Mouse (Mus musculus) CH12.LX (cell line): ENCODE results near the gene Dusp15. TPM values are rescaled to one million over a fixed set of nuclear protein-coding genes. Genes with fewer than 3 reads are reported as not detected.

Source experiments
- DNase-seq: peaks from one replicate; pipeline ENCODE4 v3.0.0-alpha.2; 2013; ENCODE audit errors: extremely low read depth
- H3K27ac ChIP-seq: 2 replicates; pipeline ENCODE4 v1.5.1; 2012; ENCODE audit warnings: low read depth, mild to moderate bottlenecking, control low read depth, moderate library complexity; ENCODE audit not compliant: insufficient read depth
- H3K27me3 ChIP-seq: replicated peaks from 2 replicates; pipeline ENCODE3; 2012; ENCODE audit warnings: inconsistent platforms
- H3K36me3 ChIP-seq, 2 experiments: replicated peaks in 1 of 2; 2 replicates each; pipeline versions ENCODE3 to v1.6.1; 2012; ENCODE audit warnings: inconsistent platforms in 1 of 2, low read length in 1 of 2, mild to moderate bottlenecking in 1 of 2, mixed read lengths in 1 of 2, moderate library complexity in 1 of 2; ENCODE audit not compliant: control insufficient read depth in 1 of 2, insufficient read depth in 1 of 2
- H3K4me1 ChIP-seq, 2 experiments: 2 replicates each; pipeline ENCODE4 v1.6.1; 2012; ENCODE audit warnings: inconsistent platforms in 1 of 2, moderate library complexity in 1 of 2; ENCODE audit not compliant: insufficient read depth in 2 of 2, control insufficient read depth in 1 of 2
- H3K4me2 ChIP-seq: 2 replicates; pipeline ENCODE4 v1.6.1; 2012; ENCODE audit warnings: low read depth, mild to moderate bottlenecking, control low read depth; ENCODE audit not compliant: poor library complexity, insufficient read depth, severe bottlenecking
- H3K4me3 ChIP-seq, 3 experiments: fragments of 150-350 bp in 1 of 3; sonication (generic) in 1 of 3; replicated peaks in 1 of 3; 2 replicates each; pipeline versions ENCODE3 to v1.5.1; 2011 to 2012; ENCODE audit warnings: low read depth in 2 of 3, low read length in 2 of 3, mild to moderate bottlenecking in 2 of 3, moderate library complexity in 2 of 3, control low read depth in 1 of 3, improper control_type of control experiment in 1 of 3, inconsistent platforms in 1 of 3, mixed read lengths in 1 of 3; ENCODE audit not compliant: poor library complexity in 1 of 3
- H3K79me2 ChIP-seq: replicated peaks from 2 replicates; pipeline ENCODE4 v1.6.1; 2012; ENCODE audit warnings: mild to moderate bottlenecking, moderate library complexity; ENCODE audit not compliant: control insufficient read depth, poor library complexity, insufficient read depth, severe bottlenecking; ENCODE audit errors: extremely low read depth
- H3K9ac ChIP-seq: 2 replicates; pipeline ENCODE4 v1.6.1; 2012; ENCODE audit warnings: low read depth, mild to moderate bottlenecking, control low read depth, moderate library complexity; ENCODE audit not compliant: insufficient read depth
- H3K9me3 ChIP-seq: replicated peaks from 2 replicates; pipeline ENCODE3; 2012; ENCODE audit warnings: low read length, inconsistent platforms, mixed read lengths
- BHLHE40 ChIP-seq: IDR thresholded peaks from 2 replicates; pipeline ENCODE4 v1.6.1; 2011; ENCODE audit warnings: mild to moderate bottlenecking, low read depth, low read length, improper control_type of control experiment
- CHD1 ChIP-seq: IDR thresholded peaks from 2 replicates; pipeline ENCODE4 v1.6.1; 2012; ENCODE audit warnings: low read depth, low read length, improper control_type of control experiment, inconsistent platforms
- CHD2 ChIP-seq: IDR thresholded peaks from 2 replicates; pipeline ENCODE4 v1.6.1; 2011; ENCODE audit warnings: low read length, improper control_type of control experiment
- CTCF ChIP-seq, 2 experiments: IDR thresholded peaks in 1 of 2; conservative IDR thresholded peaks in 1 of 2; 2 replicates each; pipeline ENCODE4 v1.5.1; 2011 to 2012; ENCODE audit warnings: low read depth in 2 of 2, low read length in 2 of 2, improper control_type of control experiment in 1 of 2, inconsistent platforms in 1 of 2, mild to moderate bottlenecking in 1 of 2, moderate library complexity in 1 of 2
- E2F4 ChIP-seq: IDR thresholded peaks from 2 replicates; pipeline ENCODE4 v1.6.1; 2011; ENCODE audit warnings: low read depth, low read length, improper control_type of control experiment; ENCODE audit not compliant: insufficient replicate concordance
- ELF1 ChIP-seq: IDR thresholded peaks from 2 replicates; pipeline ENCODE4 v1.6.1; 2014; ENCODE audit warnings: low read depth, mild to moderate bottlenecking, inconsistent platforms, low read length, improper control_type of control experiment
- ETS1 ChIP-seq: conservative IDR thresholded peaks from 2 replicates; pipeline ENCODE4 v1.6.1; 2012; ENCODE audit warnings: low read depth, mild to moderate bottlenecking, inconsistent platforms, low read length, improper control_type of control experiment, moderate library complexity
- GABPA ChIP-seq: IDR thresholded peaks from 2 replicates; pipeline ENCODE4 v1.6.1; 2012; ENCODE audit warnings: low read depth, low read length, improper control_type of control experiment, inconsistent platforms; ENCODE audit not compliant: insufficient replicate concordance
- HCFC1 ChIP-seq: IDR thresholded peaks from 2 replicates; pipeline ENCODE4 v1.6.1; 2012; ENCODE audit warnings: low read depth, mild to moderate bottlenecking, inconsistent platforms, low read length, improper control_type of control experiment
- JUND ChIP-seq: conservative IDR thresholded peaks from 2 replicates; pipeline ENCODE4 v1.6.1; 2011; ENCODE audit warnings: low read depth, low read length, improper control_type of control experiment
- KAT2A ChIP-seq: IDR thresholded peaks from 2 replicates; pipeline ENCODE4 v1.6.1; 2012; ENCODE audit warnings: low read length, improper control_type of control experiment, inconsistent platforms; ENCODE audit not compliant: insufficient replicate concordance
- MAFK ChIP-seq: IDR thresholded peaks from 2 replicates; pipeline ENCODE4 v1.6.1; 2011; ENCODE audit warnings: low read length, improper control_type of control experiment; ENCODE audit not compliant: insufficient replicate concordance
- MAX ChIP-seq: IDR thresholded peaks from 2 replicates; pipeline ENCODE4 v1.6.1; 2011; ENCODE audit warnings: low read length, improper control_type of control experiment
- MAZ ChIP-seq: IDR thresholded peaks from 2 replicates; pipeline ENCODE4 v1.6.1; 2012; ENCODE audit warnings: low read depth, mild to moderate bottlenecking, inconsistent platforms, low read length, improper control_type of control experiment, moderate library complexity
- MEF2A ChIP-seq: IDR thresholded peaks from 2 replicates; pipeline ENCODE4 v1.6.1; 2014; ENCODE audit warnings: low read depth, mild to moderate bottlenecking, inconsistent platforms, low read length, improper control_type of control experiment, borderline replicate concordance
- MYC ChIP-seq: IDR thresholded peaks from 2 replicates; pipeline ENCODE4 v1.6.1; 2011; ENCODE audit warnings: low read depth, mild to moderate bottlenecking, improper control_type of control experiment, low read length
- NRF1 ChIP-seq: IDR thresholded peaks from 2 replicates; pipeline ENCODE4 v1.6.1; 2014; ENCODE audit warnings: low read depth, mild to moderate bottlenecking, inconsistent platforms, low read length, improper control_type of control experiment, moderate library complexity
- POLR2A ChIP-seq: IDR thresholded peaks from 2 replicates; pipeline ENCODE4 v1.6.1; 2011; ENCODE audit warnings: low read depth, mild to moderate bottlenecking, improper control_type of control experiment, low read length
- RAD21 ChIP-seq: IDR thresholded peaks from 2 replicates; pipeline ENCODE4 v1.6.1; 2011; ENCODE audit warnings: low read depth, mild to moderate bottlenecking, low read length, improper control_type of control experiment, moderate library complexity
- SMC3 ChIP-seq: IDR thresholded peaks from 2 replicates; pipeline ENCODE4 v1.6.1; 2011; ENCODE audit warnings: low read depth, low read length, improper control_type of control experiment
- TBP ChIP-seq: conservative IDR thresholded peaks from 2 replicates; pipeline ENCODE4 v1.6.1; 2011; ENCODE audit warnings: low read depth, low read length, improper control_type of control experiment
- TCF12 ChIP-seq: IDR thresholded peaks from 2 replicates; pipeline ENCODE4 v1.6.1; 2014; ENCODE audit warnings: low read depth, mild to moderate bottlenecking, inconsistent platforms, low read length, improper control_type of control experiment
- UBTF ChIP-seq: IDR thresholded peaks from 2 replicates; pipeline ENCODE4 v1.6.1; 2012; ENCODE audit warnings: low read depth, mild to moderate bottlenecking, inconsistent platforms, low read length, improper control_type of control experiment, moderate library complexity
- USF2 ChIP-seq: conservative IDR thresholded peaks from 2 replicates; pipeline ENCODE4 v1.6.1; 2011; ENCODE audit warnings: low read depth, low read length, improper control_type of control experiment
- ZC3H11A ChIP-seq: IDR thresholded peaks from 2 replicates; pipeline ENCODE4 v1.6.1; 2012; ENCODE audit warnings: low read depth, mild to moderate bottlenecking, inconsistent platforms, low read length, improper control_type of control experiment
- ZKSCAN1 ChIP-seq: IDR thresholded peaks from 2 replicates; pipeline ENCODE4 v1.6.1; 2012; ENCODE audit warnings: low read depth, inconsistent platforms, low read length, improper control_type of control experiment, borderline replicate concordance
- ZNF384 ChIP-seq: IDR thresholded peaks from 2 replicates; pipeline ENCODE4 v1.6.1; 2012; ENCODE audit warnings: low read depth, low read length, improper control_type of control experiment, inconsistent platforms
- dilution Hi-C: fragments of 300-500 bp; cut with MboI; formaldehyde crosslinking; loops from 2 replicates; pipeline ENCODE4 v1.14.3; 2020; ENCODE audit warnings: low sequenced_read_pairs; ENCODE audit not compliant: extremely low pct_unique_long_range_greater_than_20kb, extremely low pct_ligation_motif_present
- in situ Hi-C: fragments of 300-500 bp; cut with MboI; formaldehyde crosslinking; loops from 3 replicates; pipeline ENCODE4 v1.14.3; 2019; ENCODE audit warnings: low sequenced_read_pairs, low pct_ligation_motif_present, low pct_unique_long_range_greater_than_20kb, mixed read lengths
- polyA plus RNA-seq: library from polyadenylated mRNA; unstranded; fragments of >175 nt; gene quantifications from 2 replicates; pipeline ENCODE4 v1.2.1, GENCODE M21; 2012; ENCODE audit warnings: low read depth; ENCODE audit not compliant: insufficient read length
- total RNA-seq, 2 experiments: library from RNA; depleted of rRNA; stranded (reverse); fragments of 300-350 nt in 1 of 2; fragments of >200 nt in 1 of 2; gene quantifications; 2 replicates each; pipeline ENCODE4 v1.2.3; 2012 to 2014

The Dusp15 gene
- total and polyA plus RNA-seq, 3 experiments = 0.08 to 0.13 TPM; not detected in 1

DNA sequence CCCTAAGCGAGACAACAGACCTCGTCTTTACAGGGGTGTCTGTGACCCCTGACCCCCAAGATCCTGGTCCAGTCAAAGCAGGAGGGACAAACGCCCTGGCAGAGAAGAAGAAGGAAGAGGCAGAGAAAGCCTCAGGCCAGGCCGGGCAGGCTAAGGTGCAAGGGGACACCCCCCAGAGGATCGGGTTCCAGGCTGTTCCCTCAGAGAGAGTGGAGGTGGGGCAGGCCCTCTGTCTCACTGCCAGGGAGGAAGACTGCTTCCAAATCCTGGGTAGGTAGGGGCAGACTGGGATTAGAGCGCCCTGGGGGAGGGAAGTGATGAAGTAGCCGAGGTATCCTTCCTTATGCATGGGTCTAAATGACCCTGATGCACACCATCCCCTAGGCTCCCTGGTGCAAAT, 38.0 kb downstream of the Dusp15 start:
- DNase-seq = no peak
- no peak for TF ChIP-seq MAZ
- TF ChIP-seq CTCF (conservative IDR thresholded peaks at IDR 0.05 in 1 of 2, IDR thresholded peaks at IDR 0.05 in 1 of 2; ENCODE audit: low read depth in 2 of 2, low read length in 2 of 2) = no peak
- no peak for TF ChIP-seq MYC
- no peak for TF ChIP-seq KAT2A
- TF ChIP-seq MAX = no peak
- TF ChIP-seq MAFK = no peak
- TF ChIP-seq CHD2 = no peak
- TF ChIP-seq ETS1 = no peak
- no peak for TF ChIP-seq ZC3H11A
- TF ChIP-seq GABPA = no peak
- no peak for TF ChIP-seq TBP
- TF ChIP-seq RAD21 = no peak
- no peak for TF ChIP-seq UBTF
- TF ChIP-seq MEF2A = no peak
- no peak for TF ChIP-seq ZKSCAN1
- no peak for TF ChIP-seq NRF1
- no peak for TF ChIP-seq ZNF384
- TF ChIP-seq POLR2A = no peak
- no peak for TF ChIP-seq JUND
- H3K9ac ChIP-seq = no peak overlapping the region
- H3K4me1 ChIP-seq = peaks cover 27 to 53% of the 10 kb centered on the region in 2 experiments
- H3K9me3 ChIP-seq = peaks cover 2% of the 10 kb centered on the region
- in situ Hi-C loops (loop anchor here (25.0 kb wide), 1 partner anchor 674 kb away; no protein-coding TSS in a partner anchor), dilution Hi-C loops (no loop called here)
- H3K4me3 ChIP-seq = no peak overlapping the region
- no peaks in the 10 kb centered on the region for H3K79me2 ChIP-seq
- peaks cover 49% of the 10 kb centered on the region for H3K27me3 ChIP-seq
- H3K27ac ChIP-seq = no peak overlapping the region
- H3K36me3 ChIP-seq = no peaks in the 10 kb centered on the region
- H3K4me2 ChIP-seq = no peak overlapping the region

DNA sequence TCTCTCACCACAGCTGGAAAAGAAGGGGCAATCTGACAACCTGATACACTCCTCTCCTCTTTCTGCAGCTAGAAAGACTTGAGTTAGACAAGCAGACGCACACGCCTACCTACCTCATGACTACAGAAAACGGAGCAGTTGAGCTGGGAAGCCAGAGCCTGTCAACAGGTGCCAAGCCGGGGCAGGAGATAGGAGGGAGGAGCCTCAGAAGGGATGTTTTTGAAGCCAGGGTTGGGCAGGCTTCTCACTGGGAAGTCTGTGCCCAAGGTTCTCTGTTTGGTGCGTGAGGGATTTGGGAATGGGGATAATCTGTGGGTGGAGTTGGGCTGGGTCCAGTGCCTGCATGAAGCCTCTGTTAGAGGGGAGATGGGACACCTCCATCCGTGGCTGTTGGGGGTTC, 40.1 kb downstream of the Dusp15 start:
- Histone ChIP-seq H3K36me3 (no peaks in the 10 kb centered on the region), H3K9me3 (peaks cover 7% of the 10 kb centered on the region), H3K79me2 (no peaks in the 10 kb centered on the region), H3K4me3 (no peak overlapping the region), H3K4me2 (no peak overlapping the region), H3K27ac (no peak overlapping the region), H3K9ac (no peak overlapping the region), H3K27me3 (peaks cover 43% of the 10 kb centered on the region), H3K4me1 (peaks cover 15 to 53% of the 10 kb centered on the region in 2 experiments)
- DNase-seq = no peak
- no peak for TF ChIP-seq TCF12
- TF ChIP-seq HCFC1 = no peak
- TF ChIP-seq USF2 = no peak
- TF ChIP-seq MAFK = no peak
- TF ChIP-seq ZKSCAN1 = no peak
- TF ChIP-seq E2F4 = no peak
- no peak for TF ChIP-seq MAX
- no peak for TF ChIP-seq ELF1
- no peak for TF ChIP-seq CHD2
- TF ChIP-seq RAD21 = no peak
- no peak for TF ChIP-seq UBTF
- TF ChIP-seq SMC3 = no peak
- no peak for TF ChIP-seq TBP
- TF ChIP-seq BHLHE40 = no peak
- no peak for TF ChIP-seq MAZ
- no peak for TF ChIP-seq CHD1
- dilution Hi-C loops = no loop called here
- in situ Hi-C loops = loop anchor here (25.0 kb wide), 1 partner anchor 676 kb away; no protein-coding TSS in a partner anchor
